Mouse (Mus musculus) small intestine, adult 2 months (tissue): ENCODE measurements around the gene Gm9918. TPM values are rescaled to one million over a fixed set of nuclear protein-coding genes. Genes with fewer than 3 reads are reported as not detected.
A peak's percentile ranks its signal among the peaks of the same experiment; 100 is the strongest.

ENCODE experiments used
- H3K27ac ChIP-seq: fragments of 200-500 bp; 2 replicates; pipeline ENCODE4 v1.5.1; 2012; ENCODE audit warnings: low read depth, low read length, control low read depth, inconsistent platforms; ENCODE audit not compliant: insufficient read depth
- H3K27me3 ChIP-seq: fragments of 200-500 bp; 2 replicates; pipeline ENCODE4 v1.6.1; 2012; ENCODE audit warnings: mild to moderate bottlenecking, moderate library complexity, low read length, inconsistent platforms; ENCODE audit not compliant: control insufficient read depth, insufficient read depth
- H3K36me3 ChIP-seq: fragments of 200-500 bp; 2 replicates; pipeline ENCODE4 v1.6.1; 2012; ENCODE audit warnings: mild to moderate bottlenecking, low read length, control low read depth, inconsistent platforms; ENCODE audit not compliant: control insufficient read depth, insufficient read depth
- H3K4me1 ChIP-seq: fragments of 200-500 bp; 2 replicates; pipeline ENCODE4 v1.6.1; 2012; ENCODE audit warnings: low read length, inconsistent platforms, mixed read lengths; ENCODE audit not compliant: control insufficient read depth, insufficient read depth, insufficient read length
- H3K4me3 ChIP-seq: fragments of 200-500 bp; 2 replicates; pipeline ENCODE4 v1.5.1; 2012; ENCODE audit warnings: low read depth, mild to moderate bottlenecking, control low read depth, inconsistent platforms, low read length, moderate library complexity
- CTCF ChIP-seq: fragments of 200-500 bp; IDR thresholded peaks from 2 replicates; pipeline ENCODE4 v1.5.1; 2012; ENCODE audit warnings: low read depth, mild to moderate bottlenecking, control low read depth, inconsistent platforms, low read length, moderate library complexity, mixed read lengths; ENCODE audit not compliant: insufficient replicate concordance, insufficient read length; ENCODE audit errors: extremely low read depth
- POLR2A ChIP-seq: fragments of 200-500 bp; IDR thresholded peaks from 2 replicates; pipeline ENCODE4 v1.6.1; 2012; ENCODE audit warnings: low read depth, mild to moderate bottlenecking, control low read depth, inconsistent platforms, low read length, moderate library complexity
- WGBS: fragments of 180-500 bp; shearing (Covaris S2); methylation state at CpG from one replicate; pipeline ENCODE4 v1.1.7; 2018; 5-methylcytosine and 5-hydroxymethylcytosine counted together
- polyA plus RNA-seq: library from polyadenylated mRNA; depleted of rRNA; stranded (reverse); fragments of >200 nt; gene quantifications from 2 replicates; pipeline ENCODE4 v1.2.3, GENCODE M21; 2012

The Gm9918 gene
- polyA plus RNA-seq, 1 experiment = not detected

DNA sequence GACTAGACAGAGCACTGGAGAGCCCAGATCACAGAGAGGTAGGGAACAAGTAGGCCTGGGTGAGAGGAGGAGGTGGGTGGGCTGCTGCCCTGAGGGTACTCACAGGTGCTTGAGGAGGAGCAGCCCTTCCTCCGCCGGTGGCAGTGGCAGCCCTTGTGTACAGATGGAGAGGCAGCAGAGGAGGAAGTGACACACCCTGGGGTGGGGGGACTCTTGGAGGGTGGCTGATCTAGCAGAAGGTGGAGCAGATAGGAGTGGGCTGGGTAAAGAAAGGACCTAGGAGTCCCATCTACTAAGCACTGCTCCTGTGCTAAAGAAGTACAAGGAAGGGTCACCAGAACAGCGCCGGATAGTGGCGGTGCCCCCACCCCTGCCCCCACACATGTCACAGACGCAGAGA lies 38.6 kb upstream of the Gm9918 start, which contains the start of gene Itgb7:
Itgb7 (minus strand) TSS at position 197 of the 400 bp plus-strand sequence.
- Histone ChIP-seq H3K27ac (peak within 1 kb of the TSS; percentile 36; the same call in 1 of the 2 replicates), H3K4me3 (peak within 1 kb of the TSS; percentile 59), H3K27me3 (no peaks in the 10 kb centered on the region), H3K4me1 (peaks cover 13% of the 10 kb centered on the region), H3K36me3 (no peaks in the 10 kb centered on the region)
- TF ChIP-seq CTCF (no peak), POLR2A (0 out of 2 replicates have a peak, but pooled peaks have one; percentile 17)
- 40% methylated on average over 6 of the region's 6 CpGs for WGBS

- H3K36me3 ChIP-seq = no peaks in the 10 kb centered on the region
- H3K4me3 ChIP-seq = no peak overlapping the region
- 85% methylated on average over 7 of the region's 7 CpGs for WGBS
- TF ChIP-seq POLR2A (no peak), CTCF (no peak)
- no peak overlapping the region for H3K27ac ChIP-seq
- no peaks in the 10 kb centered on the region for H3K27me3 ChIP-seq
- peaks cover 13% of the 10 kb centered on the region for H3K4me1 ChIP-seq
Measured at GRCm38 (mm10) chr15:102232764-102233163, 37.6 kb upstream of the Gm9918 start.

DNA sequence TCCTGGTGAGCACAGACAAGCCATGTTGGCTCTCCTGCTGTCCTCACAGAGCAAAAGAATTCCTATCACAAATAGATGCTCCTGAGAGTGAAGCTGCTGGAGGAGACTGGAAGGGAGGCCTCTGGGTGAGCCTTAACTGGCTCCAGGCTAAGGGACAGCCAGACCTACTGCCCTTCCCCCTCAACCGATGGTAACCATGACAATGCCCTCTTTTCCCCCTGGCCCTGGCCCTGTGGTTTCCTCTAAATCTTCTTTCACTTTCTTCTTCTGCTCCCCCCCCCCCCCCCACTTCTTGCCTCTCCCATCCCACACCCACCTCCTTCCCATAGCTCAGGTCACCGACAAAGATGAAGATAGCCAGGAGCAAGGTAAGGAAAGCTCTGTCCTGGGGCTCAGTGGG lies 36.5 kb upstream of the Gm9918 start:
- WGBS = 22% methylated on average over 2 of the region's 2 CpGs
- Histone ChIP-seq H3K36me3 (no peaks in the 10 kb centered on the region), H3K4me3 (no peak overlapping the region), H3K27me3 (no peaks in the 10 kb centered on the region), H3K27ac (no peak overlapping the region), H3K4me1 (peaks cover 13% of the 10 kb centered on the region)
- TF ChIP-seq POLR2A = no peak
- no peak for TF ChIP-seq CTCF

DNA sequence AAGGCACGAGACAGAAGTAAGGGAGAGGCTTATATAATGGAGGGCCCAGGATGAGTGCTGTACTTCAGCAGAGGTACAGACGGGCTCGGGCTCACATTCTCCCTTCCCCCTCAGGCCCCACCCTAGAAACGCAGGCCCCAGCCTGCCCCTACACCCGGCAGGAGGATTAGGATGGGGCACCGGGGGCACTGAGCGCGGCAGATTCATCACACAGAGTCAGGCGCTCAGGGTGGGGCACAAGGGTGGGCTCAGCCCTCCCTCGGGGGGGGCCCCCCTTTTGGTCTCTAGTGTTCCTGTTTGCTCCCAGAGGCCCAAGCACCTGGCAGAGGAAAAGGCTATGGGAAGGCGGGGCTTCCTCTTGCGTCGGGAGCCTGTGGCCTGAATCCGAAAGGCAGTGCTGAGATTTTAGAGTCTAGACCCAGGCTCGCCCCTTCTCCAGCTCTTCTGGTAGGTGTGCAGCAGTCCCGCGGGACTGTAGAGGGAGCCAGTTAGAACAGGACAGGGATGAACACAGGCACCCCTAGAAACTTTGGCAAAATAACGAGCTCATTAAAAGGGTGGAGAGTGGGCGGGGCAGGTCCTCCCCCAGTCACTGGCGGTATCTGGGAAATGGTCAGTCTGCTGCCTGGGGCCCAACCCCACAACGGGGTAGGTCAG lies 34.9 kb upstream of the Gm9918 start:
- TF ChIP-seq POLR2A = no peak
- no peak; the same call in 1 of the 2 replicates for TF ChIP-seq CTCF
- H3K27ac ChIP-seq = no peak overlapping the region
- WGBS = 16% methylated on average over 21 of the region's 21 CpGs
- H3K4me1 ChIP-seq = peaks cover 13% of the 10 kb centered on the region
- peak overlapping the region; percentile 55 for H3K4me3 ChIP-seq
- H3K27me3 ChIP-seq = no peaks in the 10 kb centered on the region
- no peaks in the 10 kb centered on the region for H3K36me3 ChIP-seq

GRCm38 (mm10) chr15:102238543-102239259 lies 31.7 kb upstream of the Gm9918 start:
- Histone ChIP-seq H3K4me1 (peaks cover 19% of the 10 kb centered on the region), H3K27me3 (no peaks in the 10 kb centered on the region), H3K27ac (no peak overlapping the region), H3K4me3 (no peak overlapping the region), H3K36me3 (no peaks in the 10 kb centered on the region)
- 85% methylated on average over 14 of the region's 14 CpGs for WGBS
- TF ChIP-seq CTCF (no peak), POLR2A (no peak)

- WGBS = 15% methylated on average over 9 of the region's 9 CpGs
- no peaks in the 10 kb centered on the region for H3K36me3 ChIP-seq
Measured at GRCm38 (mm10) chr15:102239260-102239590, 31.1 kb upstream of the Gm9918 start.

DNA sequence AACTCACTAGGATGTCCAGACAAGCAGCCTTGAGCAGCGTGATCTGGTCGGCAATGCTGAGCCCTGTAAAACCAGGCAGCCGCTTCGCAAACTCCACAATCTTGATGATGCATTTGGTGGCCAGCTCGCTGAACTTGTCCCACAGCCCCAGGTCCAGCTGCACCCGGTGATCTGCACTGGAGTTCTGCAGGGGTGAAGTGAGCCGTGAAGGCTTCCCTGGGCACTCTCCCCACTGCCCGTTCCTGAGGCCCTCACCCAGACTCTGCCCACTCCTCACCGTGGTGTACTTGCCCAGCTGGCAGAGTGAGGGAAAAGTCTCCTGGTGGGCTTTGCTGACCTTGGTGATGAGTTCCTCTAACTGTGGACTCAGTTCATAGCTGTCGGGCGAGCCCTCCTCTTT lies 30.5 kb upstream of the Gm9918 start:
- Histone ChIP-seq H3K36me3 (no peaks in the 10 kb centered on the region), H3K4me3 (no peak overlapping the region), H3K27ac (no peak overlapping the region), H3K4me1 (peaks cover 19% of the 10 kb centered on the region), H3K27me3 (no peaks in the 10 kb centered on the region)
- no peak for TF ChIP-seq CTCF
- no peak; the same call in 1 of the 2 replicates for TF ChIP-seq POLR2A
- WGBS = 83% methylated on average over 11 of the region's 11 CpGs

More at GRCm38 (mm10) chr15:102239260-102239590, 31.1 kb upstream of the Gm9918 start:
- TF ChIP-seq CTCF = peak; percentile 86
- TF ChIP-seq POLR2A = no peak
- H3K4me1 ChIP-seq = peaks cover 20% of the 10 kb centered on the region
- no peaks in the 10 kb centered on the region for H3K27me3 ChIP-seq
- no peak overlapping the region for H3K27ac ChIP-seq
- H3K4me3 ChIP-seq = no peak overlapping the region

DNA sequence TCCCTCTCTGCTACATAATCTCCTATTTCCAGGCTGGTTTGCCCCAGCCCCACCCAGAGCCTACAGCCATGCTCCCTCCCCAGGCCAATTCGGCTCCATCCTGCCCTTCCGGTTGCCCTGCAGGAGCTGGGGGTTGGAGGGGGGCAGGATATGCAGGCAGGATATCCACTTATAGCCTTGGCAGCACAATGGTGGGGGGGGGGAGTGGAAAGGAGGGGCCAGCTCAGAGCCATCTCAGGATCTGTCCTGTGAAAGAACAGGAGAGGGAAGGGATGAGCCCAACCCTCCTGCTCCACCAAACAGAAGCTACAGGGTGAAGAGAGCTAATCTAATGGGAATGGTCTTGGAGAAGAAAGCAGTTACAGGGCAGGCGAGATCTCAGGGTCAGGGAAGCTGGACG lies 29.8 kb upstream of the Gm9918 start:
- Histone ChIP-seq H3K4me3 (no peak overlapping the region), H3K27ac (no peak overlapping the region), H3K27me3 (no peaks in the 10 kb centered on the region), H3K36me3 (no peaks in the 10 kb centered on the region), H3K4me1 (peaks cover 16% of the 10 kb centered on the region)
- no peak for TF ChIP-seq CTCF
- TF ChIP-seq POLR2A = no peak
- 84% methylated on average over 4 of the region's 4 CpGs for WGBS
